8 mouse cellular contexts compared by ENCODE assay signal in genomic region chr13:15741771-15742170, GRCm38 (mm10).
DNase-seq lines count a peak whose midpoint lies in the region; ATAC-seq and TF ChIP-seq lines count a peak whose summit lies in the region.

No protein-coding gene starts in this region.

- H3K9ac ChIP-seq in kidney, postnatal 0 days (ENCODE audit: low read depth, low read length): no peak overlapping the region

- no peaks in the 10 kb centered on the region for H3K36me3 ChIP-seq in kidney, postnatal 0 days (ENCODE audit: insufficient read depth, low read length)

- TF ChIP-seq POLR2A in lung, adult 2 months (IDR thresholded peaks at IDR 0.05; ENCODE audit: borderline replicate concordance, extremely low read depth, low read depth, low read length): no peak

- H3K4me3 ChIP-seq in kidney, postnatal 0 days (replicated peaks; ENCODE audit: low read depth, low read length): no peak overlapping the region
- H3K4me3 ChIP-seq in lung, adult 2 months (replicated peaks; ENCODE audit: extremely low read depth, low read depth, low read length): no peak overlapping the region

- H3K9me3 ChIP-seq in kidney, postnatal 0 days (replicated peaks; ENCODE audit: low read length): no peaks in the 10 kb centered on the region

- no peak overlapping the region for H3K4me2 ChIP-seq in kidney, postnatal 0 days (ENCODE audit: low read length)

- no peaks in the 10 kb centered on the region for H3K27me3 ChIP-seq in kidney, postnatal 0 days (ENCODE audit: insufficient read depth, low read length)

- TF ChIP-seq CTCF in kidney, postnatal 0 days (IDR thresholded peaks at IDR 0.05; ENCODE audit: low read depth): no peak
- no peak for TF ChIP-seq CTCF in lung, adult 2 months (IDR thresholded peaks at IDR 0.05; ENCODE audit: insufficient read depth, low read length)

- H3K4me1 ChIP-seq in kidney, postnatal 0 days (replicated peaks; ENCODE audit: insufficient read depth, low read length): no peaks in the 10 kb centered on the region
- no peaks in the 10 kb centered on the region for H3K4me1 ChIP-seq in lung, adult 2 months (ENCODE audit: control insufficient read depth, insufficient read depth, low read length)

- WGBS in kidney, postnatal 0 days: 24% methylated on average over 1 of the region's 1 CpGs
- WGBS in lung, adult 2 months: 35% methylated on average over 1 of the region's 1 CpGs

- no peak overlapping the region for H3K27ac ChIP-seq in kidney, postnatal 0 days

- DNase-seq in adrenal gland, adult (ENCODE audit: inconsistent age in 2 of 2, low spot score in 1 of 2): peak; percentile 51 to 76
- DNase-seq in adrenal gland, postnatal 4 days (ENCODE audit: low spot score in 2 of 2): no peak
- DNase-seq in cerebellum, postnatal 14 days: peak; percentile 78 to 82
- peak; percentile 93 for DNase-seq in heart, adult 8-10 months (ENCODE audit: low spot score)
- DNase-seq in kidney, postnatal 0 days (ENCODE audit: low spot score): peak; percentile 56
- peak; percentile 30 for DNase-seq in lung, adult 2 months
- peak; percentile 44 to 50 for DNase-seq in right cerebral cortex, postnatal 36 days (ENCODE audit: low spot score in 2 of 2)
- DNase-seq in embryo, embryonic 10 days (ENCODE audit: low spot score): no peak

- ATAC-seq in kidney, postnatal 0 days (replicated peaks; ENCODE audit: low FRiP score, low read depth): no peak

Comparison
In these comparisons a context has a peak if more than half of its experiments do, and no peak if none do; other contexts are left out.
1. DNase-seq: peak in adrenal gland, adult (2 of 2), cerebellum, postnatal 14 days (2 of 2), heart, adult 8-10 months (single experiment), kidney, postnatal 0 days (single experiment), lung, adult 2 months (single experiment) and right cerebral cortex, postnatal 36 days (2 of 2); none in adrenal gland, postnatal 4 days (0 of 2) and embryo, embryonic 10 days (single experiment).